Mouse (Mus musculus): ENCODE data around the gene Mien1.

DNA sequence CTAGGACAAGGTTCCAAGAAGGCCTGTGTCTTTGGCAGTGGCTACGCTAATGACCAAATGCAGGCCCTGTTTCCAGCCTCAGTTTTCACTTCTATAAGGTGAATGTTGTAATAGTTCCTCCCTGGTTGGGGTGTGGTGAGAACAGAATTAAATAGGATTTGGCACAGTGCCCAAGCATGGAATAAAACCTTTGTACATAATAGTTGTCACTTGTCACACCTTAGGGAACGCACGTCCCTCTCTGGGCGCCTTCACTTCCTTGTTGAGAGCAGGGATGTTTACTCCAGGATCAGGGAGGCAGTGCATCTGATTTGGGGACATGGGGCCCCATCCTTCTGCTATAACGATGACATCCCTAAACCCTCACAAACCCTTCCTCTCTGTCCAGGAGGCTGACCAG lies 10.4 kb downstream of the Mien1 start:
- TF ChIP-seq GATA1 (IDR thresholded peaks at IDR 0.05; ENCODE audit: borderline replicate concordance, low read length) (no peak), FLI1 (IDR thresholded peaks at IDR 0.05; ENCODE audit: low read length) (no peak)
